Mouse (Mus musculus): ENCODE measurements around the gene Gng3.

DNA sequence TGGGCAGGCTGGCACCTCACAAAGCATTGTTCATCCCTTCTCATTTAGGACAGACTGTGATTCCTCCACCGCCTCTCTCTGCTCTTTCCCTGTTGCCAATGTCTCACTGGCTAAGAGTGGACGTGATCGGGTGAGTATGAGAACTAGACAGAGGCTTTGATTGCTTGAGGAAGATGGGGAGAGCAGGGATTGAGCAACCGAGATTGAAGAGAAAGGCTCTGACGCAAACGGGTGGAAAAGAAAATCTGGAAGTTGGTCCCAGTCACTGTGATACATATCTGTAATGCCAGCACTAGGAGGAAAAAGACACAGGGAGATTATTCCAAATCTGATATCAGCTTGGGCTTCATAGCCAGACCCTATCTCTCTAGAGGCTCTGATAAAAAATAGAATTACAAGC is 4.0 kb upstream of the Gng3 start:
- TF ChIP-seq CTCF (IDR thresholded peaks at IDR 0.05; ENCODE audit: extremely low read depth, insufficient read length, insufficient replicate concordance, low read depth, low read length) (no peak), POLR2A (IDR thresholded peaks at IDR 0.05; ENCODE audit: low read depth, low read length) (no peak)
